Mouse (Mus musculus): ENCODE data around the gene Mre11a.
"Not testable (repeated sequence)": the region's sequence is repeated elsewhere in the genome, so short reads cannot be mapped to it uniquely, and the experiment has no call there.

The Mre11a gene

GRCm38 (mm10) chr9:14848267-14848935 lies 63.9 kb downstream of the Mre11a start:
- CTCF ChIA-PET, result interaction anchor here in 1 of 4 experiments (0.7 kb wide), 1 partner anchor 160 kb away, joined by 3 read pairs; no protein-coding TSS in a partner anchor
- POLR2A ChIA-PET, result interaction anchor here in 1 of 4 experiments (2.9 kb wide), 1 partner anchor 12 kb away, joined by 11 read pairs; no protein-coding TSS in a partner anchor

GRCm38 (mm10) chr9:14854585-14854984 lies 70.1 kb downstream of the Mre11a start:
- POLR2A ChIA-PET, result interaction anchor here in 3 of 4 experiments (0.6 to 1.6 kb wide), 8 partner anchors 26 to 564 kb away, joined by 3 to 5 read pairs (median 4); partner anchors contain the start of genes Taf1d (in 2 of the 3), 4931406C07Rik (in 1 of the 3) and Kdm4d (in 1 of the 3)
- CTCF ChIA-PET, result interaction anchor here in 3 of 4 experiments (0.6 to 1.5 kb wide), 6 partner anchors 8 to 265 kb away, joined by 3 to 11 read pairs (median 4); partner anchors contain the start of gene Panx1 (in 1 of the 3)

- ChIA-PET CTCF (interaction anchor here in 1 of 4 experiments (0.6 to 2.2 kb wide), 3 partner anchors 10 to 318 kb away, joined by 3 to 7 read pairs (median 5); no protein-coding TSS in a partner anchor), POLR2A (interaction anchor here in 1 of 4 experiments (1.6 kb wide), 1 partner anchor 108 kb away, joined by 4 read pairs; no protein-coding TSS in a partner anchor)
Observed at GRCm38 (mm10) chr9:14856922-14857654, 72.6 kb downstream of the Mre11a start.

GRCm38 (mm10) chr9:14858170-14858706 lies 73.8 kb downstream of the Mre11a start:
- ChIA-PET POLR2A (interaction anchor here in 1 of 4 experiments (0.7 to 1.6 kb wide), 6 partner anchors 9 to 450 kb away, joined by 3 to 5 read pairs (median 3); no protein-coding TSS in a partner anchor), CTCF (interaction anchor here in 1 of 4 experiments (1.6 to 2.2 kb wide), 2 partner anchors 12 to 157 kb away, joined by 5 to 7 read pairs; no protein-coding TSS in a partner anchor)

GRCm38 (mm10) chr9:14858782-14859181 lies 74.3 kb downstream of the Mre11a start:
- POLR2A ChIA-PET, result interaction anchor here in 1 of 4 experiments (0.7 to 1.7 kb wide), 7 partner anchors 8 to 449 kb away, joined by 3 to 5 read pairs (median 3); no protein-coding TSS in a partner anchor
- CTCF ChIA-PET, result interaction anchor here in 1 of 4 experiments (1.6 to 2.2 kb wide), 2 partner anchors 12 to 157 kb away, joined by 5 to 7 read pairs; no protein-coding TSS in a partner anchor

GRCm38 (mm10) chr9:14859868-14860639 lies 75.6 kb downstream of the Mre11a start, which contains the start of gene Gpr83:
Gene Gpr83, plus strand, starts transcription at chr9:14860210.
- POLR2A ChIA-PET, result interaction anchor here in 2 of 4 experiments (0.9 to 1.9 kb wide), 4 partner anchors 10 to 15 kb away, joined by 3 to 12 read pairs (median 4); no protein-coding TSS in a partner anchor
- CTCF ChIA-PET, result interaction anchor here in 2 of 4 experiments (0.6 to 1.8 kb wide), 3 partner anchors 13 to 197 kb away, joined by 3 to 6 read pairs (median 5); no protein-coding TSS in a partner anchor

- ChIA-PET POLR2A (interaction anchor here in 1 of 4 experiments (1.1 kb wide), 1 partner anchor 117 kb away, joined by 3 read pairs; no protein-coding TSS in a partner anchor), CTCF (no interaction called here)
Observed at GRCm38 (mm10) chr9:14863126-14863525, 78.7 kb downstream of the Mre11a start.

- ChIA-PET POLR2A (no interaction called here), CTCF (no interaction called here)
Observed at GRCm38 (mm10) chr9:14864726-14865125, 80.3 kb downstream of the Mre11a start.

GRCm38 (mm10) chr9:14866957-14867356 lies 82.5 kb downstream of the Mre11a start:
- POLR2A ChIA-PET, result interaction anchor here in 1 of 4 experiments (1.5 kb wide), 1 partner anchor 9 kb away, joined by 3 read pairs; no protein-coding TSS in a partner anchor
- CTCF ChIA-PET, result no interaction called here

GRCm38 (mm10) chr9:14868326-14868725 lies 83.9 kb downstream of the Mre11a start:
- ChIA-PET CTCF (interaction anchor here in 2 of 4 experiments (0.9 to 1.5 kb wide), 2 partner anchors 147 kb away, joined by 4 to 5 read pairs; no protein-coding TSS in a partner anchor), POLR2A (interaction anchor here in 1 of 4 experiments (0.5 kb wide), 1 partner anchor 174 kb away, joined by 5 read pairs; no protein-coding TSS in a partner anchor)

GRCm38 (mm10) chr9:14870377-14870776 lies 85.9 kb downstream of the Mre11a start:
- POLR2A ChIA-PET, result interaction anchor here in 1 of 4 experiments (1.2 kb wide), 1 partner anchor 11 kb away, joined by 3 read pairs; the partner anchor contains the start of gene Gpr83

GRCm38 (mm10) chr9:14870802-14871201 lies 86.3 kb downstream of the Mre11a start:
- ChIA-PET CTCF (no interaction called here), POLR2A (interaction anchor here in 1 of 4 experiments (1.2 kb wide), 1 partner anchor 11 kb away, joined by 3 read pairs; the partner anchor contains the start of gene Gpr83)

More at GRCm38 (mm10) chr9:14870377-14870776, 85.9 kb downstream of the Mre11a start:
- CTCF ChIA-PET, result no interaction called here

- POLR2A ChIA-PET, result interaction anchor here in 1 of 4 experiments (0.6 to 1.0 kb wide), 2 partner anchors 11 to 196 kb away, joined by 4 read pairs; partner anchors contain the start of gene Gpr83
- CTCF ChIA-PET, result no interaction called here
Observed at GRCm38 (mm10) chr9:14871536-14871935, 87.1 kb downstream of the Mre11a start.

GRCm38 (mm10) chr9:14872181-14872930 lies 87.9 kb downstream of the Mre11a start:
- ChIA-PET CTCF (no interaction called here), POLR2A (interaction anchor here in 1 of 4 experiments (0.6 to 1.0 kb wide), 2 partner anchors 12 to 196 kb away, joined by 4 read pairs; partner anchors contain the start of gene Gpr83)

- CTCF ChIA-PET, result no interaction called here
Observed at GRCm38 (mm10) chr9:14875743-14876507, 91.5 kb downstream of the Mre11a start.

GRCm38 (mm10) chr9:14876566-14876965 lies 92.1 kb downstream of the Mre11a start:
- CTCF ChIA-PET, POLR2A ChIA-PET: not testable (repeated sequence)

More at GRCm38 (mm10) chr9:14875743-14876507, 91.5 kb downstream of the Mre11a start:
- POLR2A ChIA-PET, result interaction anchor here in 1 of 4 experiments (0.5 kb wide), 1 partner anchor 108 kb away, joined by 4 read pairs; no protein-coding TSS in a partner anchor
